Mouse (Mus musculus) C2C12 (cell line): ENCODE results near the gene Cptp. TPM values are rescaled to one million over a fixed set of nuclear protein-coding genes. Genes with fewer than 3 reads are reported as not detected.

Experiments
- H3K27me3 ChIP-seq: one replicate; pipeline ENCODE4 v1.6.1; 2011; ENCODE audit not compliant: control insufficient read depth, insufficient read depth, insufficient read length
- H3K36me3 ChIP-seq: one replicate; pipeline ENCODE4 v1.6.1; 2011; ENCODE audit not compliant: control insufficient read depth, insufficient read depth
- H3K4me3 ChIP-seq: one replicate; pipeline ENCODE4 v1.5.1; 2011; ENCODE audit warnings: mild to moderate bottlenecking, control low read depth; ENCODE audit not compliant: poor library complexity, insufficient read depth, severe bottlenecking
- H3K79me2 ChIP-seq: one replicate; pipeline ENCODE4 v1.6.1; 2011; ENCODE audit not compliant: control insufficient read depth, insufficient read depth
- H3K79me3 ChIP-seq: one replicate; pipeline ENCODE4 v1.6.1; 2011; ENCODE audit warnings: low read depth, control low read depth
- H3ac ChIP-seq: one replicate; pipeline ENCODE3; 2011; ENCODE audit warnings: low read depth; ENCODE audit not compliant: control insufficient read depth, insufficient read length
- CEBPB ChIP-seq: IDR thresholded peaks from one replicate; pipeline ENCODE4 v1.6.1; 2011; ENCODE audit warnings: low read depth, mild to moderate bottlenecking, control low read depth, moderate library complexity
- CTCF ChIP-seq: IDR thresholded peaks from one replicate; pipeline ENCODE4 v1.5.1; 2011; ENCODE audit not compliant: control insufficient read depth, insufficient read depth, insufficient read length
- FOSL1 ChIP-seq: IDR thresholded peaks from one replicate; pipeline ENCODE4 v1.8.0; 2011; ENCODE audit warnings: mild to moderate bottlenecking, low read length; ENCODE audit not compliant: poor library complexity, insufficient read depth, severe bottlenecking
- MAX ChIP-seq: IDR thresholded peaks from one replicate; pipeline ENCODE4 v1.6.1; 2011; ENCODE audit warnings: mild to moderate bottlenecking, control low read depth
- MYOD1 ChIP-seq: IDR thresholded peaks from one replicate; pipeline ENCODE4 v1.6.1; 2011; ENCODE audit warnings: low read depth; ENCODE audit not compliant: control insufficient read depth, insufficient read length
- MYOG ChIP-seq: IDR thresholded peaks from one replicate; pipeline ENCODE4 v1.6.1; 2011; ENCODE audit not compliant: control insufficient read depth, insufficient read length; ENCODE audit errors: extremely low read depth
- USF1 ChIP-seq: IDR thresholded peaks from one replicate; pipeline ENCODE4 v1.6.1; 2011; ENCODE audit warnings: low read depth, mild to moderate bottlenecking, control low read depth, moderate library complexity
- polyA plus RNA-seq: library from polyadenylated mRNA; unstranded; fragments of >200 nt; fragmentation: generic; extraction: Trizol; gene quantifications from one replicate; pipeline ENCODE4 v1.2.1, GENCODE M21; 2012; ENCODE audit warnings: missing spikeins

Gene Cptp
- polyA plus RNA-seq, 1 experiment, result 11.8 TPM

- TF ChIP-seq USF1 (no peak), MYOG (no peak), MYOD1 (no peak), CEBPB (no peak), CTCF (no peak), MAX (no peak), FOSL1 (no peak)
- H3K4me3 ChIP-seq, result no peak overlapping the region
- H3K27me3 ChIP-seq, result no peaks in the 10 kb centered on the region
- peaks cover 66% of the 10 kb centered on the region for H3K79me2 ChIP-seq
- H3ac ChIP-seq, result no peak overlapping the region
- H3K79me3 ChIP-seq, result peaks cover 56% of the 10 kb centered on the region
- peaks cover 17% of the 10 kb centered on the region for H3K36me3 ChIP-seq
Observed at GRCm38 (mm10) chr4:155851951-155852411, 17.3 kb downstream of the Cptp start.

DNA sequence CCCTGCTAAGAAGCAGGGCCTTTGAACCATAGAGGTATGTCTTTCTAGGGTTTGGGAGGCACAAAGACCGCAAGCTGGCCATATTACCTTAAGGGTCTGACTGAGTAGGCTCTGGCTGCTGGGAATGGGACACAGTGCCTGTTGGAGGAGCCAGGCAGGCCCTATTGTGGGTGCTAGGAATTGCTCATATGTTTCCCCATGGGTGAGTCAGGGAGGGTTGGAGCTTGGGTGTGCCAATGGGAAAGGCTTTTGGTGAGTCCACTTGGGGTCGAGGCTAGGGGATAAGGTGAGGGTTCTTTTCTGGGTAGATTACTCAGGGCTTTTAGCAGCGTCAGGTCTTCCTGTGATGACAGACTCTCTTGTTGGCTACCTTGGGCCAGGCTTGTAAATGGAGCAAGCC, 17.9 kb downstream of the Cptp start:
- Histone ChIP-seq H3K27me3 (no peaks in the 10 kb centered on the region), H3ac (no peak overlapping the region), H3K36me3 (peaks cover 17% of the 10 kb centered on the region), H3K79me3 (peaks cover 56% of the 10 kb centered on the region), H3K79me2 (peaks cover 66% of the 10 kb centered on the region), H3K4me3 (no peak overlapping the region)
- no peak for TF ChIP-seq MYOD1
- TF ChIP-seq MYOG, result no peak
- no peak for TF ChIP-seq USF1
- TF ChIP-seq FOSL1, result no peak
- no peak for TF ChIP-seq CTCF
- TF ChIP-seq CEBPB, result no peak

DNA sequence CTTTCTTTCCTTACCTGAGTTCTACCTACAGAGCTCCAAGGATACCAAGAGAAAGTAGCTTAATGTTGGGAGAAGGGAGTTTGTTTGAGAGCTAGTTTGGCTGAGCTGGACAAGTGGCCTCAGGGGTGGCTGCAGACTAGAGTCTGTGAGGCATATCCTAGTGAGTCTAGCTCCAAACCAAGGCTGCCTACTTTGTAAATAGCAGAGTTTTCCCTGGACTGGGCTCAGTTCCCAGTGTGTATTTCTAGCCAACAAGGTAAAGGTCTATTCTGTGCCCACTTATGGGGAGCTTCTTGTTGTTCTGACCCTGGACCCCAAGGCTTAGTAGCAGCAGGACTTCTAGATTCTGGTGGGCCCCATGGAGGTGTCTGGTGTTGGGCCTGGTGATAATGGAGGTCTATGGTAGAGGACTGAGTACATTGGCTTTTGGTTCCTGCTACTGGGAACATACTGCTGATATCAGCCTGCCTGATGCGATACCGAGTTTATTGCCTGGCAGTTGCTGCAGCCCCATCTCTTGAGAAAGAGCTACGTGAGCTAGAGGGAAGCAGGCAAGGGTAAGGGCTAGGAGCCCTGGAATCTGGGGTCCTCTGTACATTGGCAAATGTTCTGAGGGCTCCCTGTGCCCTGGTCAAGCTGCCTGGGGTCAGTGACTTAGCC, 19.3 kb downstream of the Cptp start:
- Histone ChIP-seq H3K27me3 (no peaks in the 10 kb centered on the region), H3K4me3 (no peak overlapping the region), H3K79me2 (peaks cover 66% of the 10 kb centered on the region), H3K79me3 (peaks cover 56% of the 10 kb centered on the region), H3K36me3 (peaks cover 10% of the 10 kb centered on the region), H3ac (no peak overlapping the region)
- TF ChIP-seq MAX, result no peak
- TF ChIP-seq FOSL1, result no peak
- TF ChIP-seq USF1, result no peak
- no peak for TF ChIP-seq MYOG
- no peak for TF ChIP-seq CEBPB
- TF ChIP-seq MYOD1, result no peak
- no peak for TF ChIP-seq CTCF

GRCm38 (mm10) chr4:155849391-155849790, 19.8 kb downstream of the Cptp start:
- TF ChIP-seq USF1, result no peak
- no peak for TF ChIP-seq MYOG
- H3ac ChIP-seq, result no peak overlapping the region
- H3K79me3 ChIP-seq, result peaks cover 56% of the 10 kb centered on the region
- no peak overlapping the region for H3K4me3 ChIP-seq
- H3K36me3 ChIP-seq, result peaks cover 7% of the 10 kb centered on the region
- peaks cover 66% of the 10 kb centered on the region for H3K79me2 ChIP-seq
- H3K27me3 ChIP-seq, result no peaks in the 10 kb centered on the region

DNA sequence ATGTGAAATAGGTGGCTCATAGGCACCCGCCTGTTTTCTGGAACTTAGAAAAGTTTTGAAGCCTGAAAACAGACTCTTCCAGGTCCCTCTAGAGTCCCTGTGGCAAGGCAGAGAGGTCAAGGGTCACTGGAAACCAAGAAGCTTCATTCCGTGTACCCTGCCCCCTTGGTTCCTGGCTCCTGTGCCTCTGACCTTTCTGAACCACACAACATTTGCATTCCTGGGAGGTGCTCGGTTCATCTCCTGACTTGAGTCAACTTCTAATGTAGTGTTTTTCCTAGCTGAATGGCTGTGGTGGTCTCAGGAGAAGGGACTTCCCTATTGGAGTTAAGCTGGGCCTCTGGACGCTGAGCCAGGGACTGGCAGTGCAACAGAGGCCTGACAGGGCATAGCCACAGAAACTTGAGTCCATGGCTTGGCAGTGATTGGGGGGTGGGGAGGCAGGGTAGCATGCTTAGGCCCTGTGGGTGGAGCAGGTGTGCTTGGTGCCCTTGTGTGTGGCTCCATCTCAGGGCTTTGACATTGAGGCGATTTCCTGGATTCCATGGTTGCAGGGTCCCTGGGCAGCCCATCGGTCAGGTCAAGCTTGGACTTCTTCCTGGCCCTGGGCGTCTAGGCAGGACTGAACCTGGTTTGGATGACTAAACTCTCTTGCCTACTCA, 20.7 kb downstream of the Cptp start:
- Histone ChIP-seq H3K79me3 (peaks cover 56% of the 10 kb centered on the region), H3K79me2 (peaks cover 61% of the 10 kb centered on the region), H3K27me3 (no peaks in the 10 kb centered on the region), H3K4me3 (peak overlapping the region; percentile 76), H3ac (peak overlapping the region; percentile 43), H3K36me3 (peaks cover 5% of the 10 kb centered on the region)
- TF ChIP-seq MYOD1 (no peak), FOSL1 (no peak), MYOG (no peak), USF1 (no peak), CEBPB (no peak), MAX (no peak), CTCF (no peak)
